Mouse (Mus musculus) urinary bladder, postnatal 4 days (tissue): ENCODE results near the gene Hist2h2aa2.
"Not testable (repeated sequence)": the region's sequence is repeated elsewhere in the genome, so short reads cannot be mapped to it uniquely, and the experiment has no call there.

ENCODE experiments used
- DNase-seq, 2 experiments: peaks; one replicate each; pipeline ENCODE4 v3.0.0; 2021 to 2022; ENCODE audit warnings: low spot score in 2 of 2

Hist2h2aa2 gene

GRCm38 (mm10) chr3:96236834-96237334, 3.2 kb downstream of the Hist2h2aa2 start:
- DNase-seq: no peak

- DNase-seq: no peak
These were observed 4.2 kb downstream of the Hist2h2aa2 start for GRCm38 (mm10) chr3:96235836-96236235.

GRCm38 (mm10) chr3:96234914-96235313, 5.2 kb downstream of the Hist2h2aa2 start:
- no peak for DNase-seq

GRCm38 (mm10) chr3:96231758-96232120, 8.3 kb downstream of the Hist2h2aa2 start:
- DNase-seq: no peak

- DNase-seq: no peak
These were observed 8.9 kb downstream of the Hist2h2aa2 start for GRCm38 (mm10) chr3:96230910-96231757.

GRCm38 (mm10) chr3:96230404-96230803, 9.7 kb downstream of the Hist2h2aa2 start:
- no peak for DNase-seq

GRCm38 (mm10) chr3:96228828-96229227, 11.2 kb downstream of the Hist2h2aa2 start:
- no peak for DNase-seq

- DNase-seq: no peak
These were observed 13.1 kb downstream of the Hist2h2aa2 start for GRCm38 (mm10) chr3:96226695-96227648.

- DNase-seq: no peak
These were observed 14.7 kb downstream of the Hist2h2aa2 start for GRCm38 (mm10) chr3:96225421-96225820.

- DNase-seq: no peak
These were observed 17.3 kb downstream of the Hist2h2aa2 start for GRCm38 (mm10) chr3:96222774-96223173.

- DNase-seq: no peak
These were observed 18.4 kb downstream of the Hist2h2aa2 start for GRCm38 (mm10) chr3:96221640-96222038.

GRCm38 (mm10) chr3:96220765-96221639, 19.1 kb downstream of the Hist2h2aa2 start, which contains the start of the genes Hist2h2ac and Hist2h2be:
Hist2h2ac (minus strand) TSS chr3:96220880.
Hist2h2be (plus strand) TSS chr3:96221119.
- DNase-seq: peak; percentile 71 to 76

GRCm38 (mm10) chr3:96220131-96220764, 19.8 kb downstream of the Hist2h2aa2 start:
- DNase-seq: not testable (repeated sequence)

GRCm38 (mm10) chr3:96219661-96220130, 20.4 kb downstream of the Hist2h2aa2 start, which contains the start of the genes Bola1 and Hist2h2ab:
Bola1 (minus strand) TSS chr3:96219709.
Hist2h2ab (plus strand) TSS chr3:96219865.
- DNase-seq: peak; percentile 64 to 65

GRCm38 (mm10) chr3:96219191-96219641, 20.9 kb downstream of the Hist2h2aa2 start:
- no peak for DNase-seq

- no peak for DNase-seq
These were observed 30.8 kb downstream of the Hist2h2aa2 start for GRCm38 (mm10) chr3:96209242-96209641.

- DNase-seq: no peak
These were observed 32.3 kb downstream of the Hist2h2aa2 start for GRCm38 (mm10) chr3:96207819-96208218.

- DNase-seq: no peak
These were observed 40.3 kb downstream of the Hist2h2aa2 start for GRCm38 (mm10) chr3:96199731-96200130.

- not testable (repeated sequence) for DNase-seq
These were observed 41.4 kb downstream of the Hist2h2aa2 start for GRCm38 (mm10) chr3:96198601-96199251.

GRCm38 (mm10) chr3:96198181-96198580, 41.9 kb downstream of the Hist2h2aa2 start:
- no peak for DNase-seq
